Mouse (Mus musculus): ENCODE data around the gene Rpl3. TPM values are rescaled to one million over a fixed set of nuclear protein-coding genes. Genes with fewer than 3 reads are reported as not detected.

Rpl3 gene
- polyA plus RNA-seq, 1 experiment from 2014 or later = 733 TPM

DNA sequence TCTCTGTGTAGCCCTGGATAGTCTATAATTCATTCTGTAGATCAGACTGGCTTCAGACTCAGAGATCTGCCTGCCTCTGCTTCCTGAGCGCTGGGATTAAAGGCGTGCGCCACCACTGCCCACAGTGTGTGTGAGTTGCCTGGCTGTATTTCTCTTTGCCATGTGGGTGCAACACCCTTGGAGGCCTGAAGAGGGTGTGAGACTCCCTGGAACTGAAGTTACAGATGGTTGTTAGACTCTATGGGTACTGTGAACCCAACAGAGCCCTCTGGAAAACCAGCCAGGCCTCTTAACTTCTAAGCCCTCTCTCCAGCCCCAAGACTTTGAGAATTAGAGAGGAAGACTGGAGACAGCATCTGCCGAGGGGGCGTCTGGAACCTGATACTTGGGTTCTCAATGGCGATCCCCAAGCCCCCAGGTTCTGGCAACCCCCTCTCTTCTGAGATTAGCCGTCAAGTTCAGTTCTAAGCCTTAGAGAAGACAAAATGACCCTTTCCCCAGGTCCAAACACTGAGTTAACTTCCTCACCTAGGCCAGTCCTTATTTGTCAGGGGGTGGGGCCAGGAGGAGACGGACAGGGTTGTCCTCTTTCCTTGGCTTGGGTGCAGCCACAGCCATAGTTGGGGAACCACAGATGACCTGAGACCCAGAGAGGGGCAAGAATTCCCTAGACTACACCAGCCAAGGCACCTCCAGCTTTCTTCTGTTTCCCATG is 31.2 kb downstream of the Rpl3 start:
- 92% methylated on average over 8 of the region's 8 CpGs for WGBS
- H3K27ac ChIP-seq = no peak overlapping the region
- no peak for ATAC-seq
- no peaks in the 10 kb centered on the region for H3K36me3 ChIP-seq (ENCODE audit: poor library complexity, severe bottlenecking)
- H3K9ac ChIP-seq = no peak overlapping the region
- no peaks in the 10 kb centered on the region for H3K9me3 ChIP-seq (replicated peaks)
- H3K4me1 ChIP-seq = no peaks in the 10 kb centered on the region
- no peak overlapping the region for H3K4me3 ChIP-seq
- H3K27me3 ChIP-seq = no peaks in the 10 kb centered on the region; the same call in 1 of the 2 replicates
- no peak overlapping the region for H3K4me2 ChIP-seq

DNA sequence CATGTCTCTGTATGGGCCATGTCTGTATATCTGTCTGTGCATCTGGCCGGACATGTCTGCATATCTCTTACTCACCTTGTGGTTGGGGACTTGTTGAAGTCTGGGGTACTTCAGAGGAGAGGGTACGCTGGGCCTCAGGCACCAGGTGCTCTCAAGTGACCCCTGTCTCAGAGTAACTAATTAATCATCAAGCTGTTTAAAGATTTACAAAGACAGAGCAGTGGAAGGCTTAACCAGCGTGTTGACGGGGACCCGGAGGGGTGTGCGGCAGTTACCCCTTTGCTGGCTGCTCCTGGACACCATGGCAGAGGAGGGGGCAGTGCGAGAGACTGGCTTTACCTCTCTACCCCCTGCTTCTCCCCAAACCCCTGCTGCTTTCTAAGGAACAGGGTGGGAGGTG is 32.1 kb downstream of the Rpl3 start:
- no peaks in the 10 kb centered on the region for H3K36me3 ChIP-seq (ENCODE audit: poor library complexity, severe bottlenecking)
- H3K27me3 ChIP-seq = no peaks in the 10 kb centered on the region
- H3K9me3 ChIP-seq (replicated peaks) = no peaks in the 10 kb centered on the region
- no peak for ATAC-seq
- H3K4me1 ChIP-seq = no peaks in the 10 kb centered on the region
- no peak overlapping the region for H3K9ac ChIP-seq
- no peak overlapping the region for H3K4me2 ChIP-seq
- H3K4me3 ChIP-seq = no peak overlapping the region
- H3K27ac ChIP-seq = no peak overlapping the region
- WGBS = 79% methylated on average over 7 of the region's 7 CpGs

DNA sequence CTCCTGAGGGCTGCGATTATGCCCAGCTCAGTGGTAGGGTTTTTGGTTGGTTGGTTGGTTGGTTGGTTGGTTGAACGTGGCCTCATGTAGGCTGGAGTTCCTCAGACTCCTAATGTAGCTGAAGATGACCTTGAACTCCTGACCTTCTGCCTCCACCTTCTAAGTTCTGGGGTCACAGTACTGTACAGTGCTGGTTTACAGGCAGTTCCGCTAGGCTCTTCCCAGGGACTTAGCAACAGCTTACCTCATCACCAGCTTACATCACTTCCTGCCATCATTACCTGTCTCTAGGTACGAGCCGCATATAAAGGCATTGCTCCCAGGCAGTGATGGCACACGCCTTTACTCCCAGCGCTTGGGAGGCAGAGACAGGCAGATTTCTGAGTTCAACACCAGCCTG is 33.5 kb downstream of the Rpl3 start:
- Histone ChIP-seq H3K4me3 (no peak overlapping the region), H3K9ac (no peak overlapping the region), H3K9me3 (replicated peaks) (no peaks in the 10 kb centered on the region), H3K4me1 (no peaks in the 10 kb centered on the region), H3K27me3 (no peaks in the 10 kb centered on the region), H3K36me3 (ENCODE audit: poor library complexity, severe bottlenecking) (no peaks in the 10 kb centered on the region), H3K27ac (no peak overlapping the region), H3K4me2 (no peak overlapping the region)
- WGBS = 88% methylated on average over 7 of the region's 7 CpGs
- ATAC-seq = no peak

DNA sequence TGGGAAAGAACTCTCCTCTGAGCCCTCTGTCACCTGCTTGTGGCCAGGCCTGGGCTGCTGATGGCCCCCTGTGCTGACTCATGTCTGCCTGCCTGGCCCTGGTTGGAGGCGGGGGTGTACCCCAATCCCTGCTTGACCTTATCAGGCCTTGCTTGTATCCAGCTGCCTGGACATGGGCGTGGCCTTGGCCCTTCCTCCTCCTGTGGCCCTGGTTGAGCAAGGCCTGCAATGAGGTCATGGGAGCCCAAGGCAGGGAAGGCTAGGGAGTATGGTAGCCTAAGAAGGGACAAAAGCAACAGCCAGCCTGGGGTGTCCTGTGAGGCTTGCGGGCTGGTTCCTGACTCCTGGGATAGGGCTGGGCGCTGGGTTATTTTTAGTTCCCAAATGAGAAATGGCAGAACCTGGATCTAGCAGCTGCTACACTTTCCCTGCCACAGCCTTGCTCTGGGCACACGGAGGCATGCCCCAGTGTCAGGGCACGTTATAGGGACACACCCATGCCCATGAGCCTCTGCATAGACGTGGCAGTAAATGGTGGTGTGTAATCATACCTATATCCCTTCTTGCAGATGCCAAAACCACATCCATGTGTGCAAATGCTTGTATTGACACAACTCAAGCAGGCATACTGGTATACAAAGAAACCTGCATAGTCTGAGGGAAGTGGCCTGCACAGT is 37.5 kb downstream of the Rpl3 start:
- Histone ChIP-seq H3K4me2 (no peak overlapping the region), H3K27me3 (no peaks in the 10 kb centered on the region), H3K4me1 (no peaks in the 10 kb centered on the region), H3K4me3 (no peak overlapping the region), H3K27ac (no peak overlapping the region), H3K36me3 (ENCODE audit: poor library complexity, severe bottlenecking) (no peaks in the 10 kb centered on the region), H3K9ac (no peak overlapping the region), H3K9me3 (replicated peaks) (no peaks in the 10 kb centered on the region)
- no peak for ATAC-seq
- WGBS = 89% methylated on average over 7 of the region's 7 CpGs

DNA sequence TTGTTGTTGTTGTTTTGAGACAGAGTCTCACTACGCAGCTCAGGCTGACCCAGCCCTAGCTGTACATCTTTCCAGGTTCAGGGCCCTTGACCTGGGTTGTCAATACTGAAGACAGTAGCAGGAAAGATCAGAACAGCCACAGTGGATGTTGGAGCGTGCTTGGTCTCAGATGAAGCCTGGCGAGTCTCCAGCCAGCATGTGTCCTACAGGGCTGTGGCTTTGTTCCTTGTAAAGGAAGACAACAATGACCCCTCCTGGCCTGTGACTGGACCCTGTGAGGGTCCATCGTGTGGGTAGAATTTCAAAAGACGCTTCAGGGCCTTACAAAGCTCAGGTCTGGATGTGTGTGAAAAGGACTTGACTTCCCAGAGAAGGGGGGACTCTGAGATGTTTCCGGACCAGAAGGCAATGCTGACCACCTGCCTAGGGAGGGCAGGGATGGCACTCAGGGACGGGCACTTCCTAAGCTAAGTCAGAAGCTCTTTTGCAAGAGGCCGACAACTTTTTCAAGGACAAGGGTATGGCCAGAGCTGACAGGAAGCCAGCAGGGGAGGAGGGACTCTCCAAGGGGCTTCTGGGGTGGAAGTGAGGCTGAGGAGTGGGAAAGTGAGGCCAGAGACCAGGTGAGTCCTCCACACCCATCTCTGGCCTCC is 38.2 kb downstream of the Rpl3 start:
- no peaks in the 10 kb centered on the region for H3K9me3 ChIP-seq (replicated peaks)
- no peaks in the 10 kb centered on the region for H3K4me1 ChIP-seq
- WGBS = 63% methylated on average over 8 of the region's 8 CpGs
- H3K27me3 ChIP-seq = no peaks in the 10 kb centered on the region
- H3K4me3 ChIP-seq = no peak overlapping the region
- no peak overlapping the region for H3K9ac ChIP-seq
- no peak overlapping the region for H3K4me2 ChIP-seq
- H3K27ac ChIP-seq = no peak overlapping the region
- no peak for ATAC-seq
- H3K36me3 ChIP-seq (ENCODE audit: poor library complexity, severe bottlenecking) = no peaks in the 10 kb centered on the region

DNA sequence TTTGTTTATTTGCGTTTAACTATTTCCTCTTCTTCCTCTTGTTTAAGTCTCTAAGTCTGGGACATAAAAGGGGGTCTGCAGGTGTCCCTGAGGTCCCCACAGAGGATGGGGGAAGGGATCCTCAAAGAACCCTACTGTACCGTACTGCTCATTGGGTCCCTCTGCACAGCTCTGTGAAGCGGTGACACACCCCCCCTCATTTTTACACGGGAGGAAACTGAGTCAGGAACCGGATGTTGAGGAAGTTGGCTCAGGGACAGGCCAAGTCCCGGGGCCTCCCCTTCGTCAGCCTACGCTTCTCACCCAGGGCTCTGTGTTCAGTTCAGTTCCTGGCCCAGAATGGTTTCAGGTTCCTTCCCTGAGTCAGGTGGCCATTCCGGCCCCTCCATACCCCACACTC is 39.9 kb downstream of the Rpl3 start:
- no peak overlapping the region for H3K9ac ChIP-seq
- no peak for ATAC-seq
- H3K4me1 ChIP-seq = no peaks in the 10 kb centered on the region
- WGBS = 87% methylated on average over 9 of the region's 9 CpGs
- H3K9me3 ChIP-seq (replicated peaks) = no peaks in the 10 kb centered on the region
- no peak overlapping the region for H3K4me2 ChIP-seq
- no peak overlapping the region for H3K27ac ChIP-seq
- no peaks in the 10 kb centered on the region for H3K36me3 ChIP-seq (ENCODE audit: poor library complexity, severe bottlenecking)
- no peak overlapping the region for H3K4me3 ChIP-seq
- H3K27me3 ChIP-seq = no peaks in the 10 kb centered on the region

DNA sequence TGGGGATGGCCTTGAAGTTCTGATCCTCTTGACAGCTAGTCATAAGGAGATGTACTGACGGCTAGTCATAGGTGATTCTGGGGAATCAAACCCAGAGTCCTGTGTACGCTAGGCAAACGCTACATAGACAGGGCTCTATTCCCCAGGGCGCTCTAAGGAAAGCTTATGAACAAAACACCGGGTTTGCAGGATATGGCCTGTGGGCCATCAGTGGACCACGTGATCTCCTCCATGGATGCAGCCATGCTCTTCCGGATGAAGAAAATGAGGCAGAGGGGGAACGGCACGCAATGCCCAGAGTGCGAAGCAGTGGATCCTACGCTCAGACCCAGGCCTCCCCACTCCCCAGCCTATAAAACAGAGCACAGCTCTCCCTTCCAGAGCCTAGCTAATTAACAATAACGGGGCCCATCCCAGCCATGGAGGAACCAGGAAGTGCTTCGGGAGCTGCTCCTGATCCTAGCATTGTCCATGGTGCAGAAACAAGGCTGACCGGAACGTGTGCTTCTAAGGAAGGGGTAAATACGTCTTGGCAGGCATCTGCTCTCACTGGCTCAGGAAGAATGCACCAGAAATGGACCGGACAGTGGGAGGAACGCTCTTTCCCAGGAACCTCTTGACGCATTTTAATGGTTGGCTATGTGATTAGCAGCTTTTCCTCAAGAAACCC is 40.4 kb downstream of the Rpl3 start:
- Histone ChIP-seq H3K27ac (no peak overlapping the region), H3K9me3 (replicated peaks) (no peaks in the 10 kb centered on the region), H3K36me3 (ENCODE audit: poor library complexity, severe bottlenecking) (no peaks in the 10 kb centered on the region), H3K27me3 (no peaks in the 10 kb centered on the region), H3K4me2 (no peak overlapping the region), H3K4me1 (no peaks in the 10 kb centered on the region), H3K9ac (no peak overlapping the region), H3K4me3 (no peak overlapping the region)
- WGBS = 80% methylated on average over 19 of the region's 19 CpGs
- no peak for ATAC-seq

DNA sequence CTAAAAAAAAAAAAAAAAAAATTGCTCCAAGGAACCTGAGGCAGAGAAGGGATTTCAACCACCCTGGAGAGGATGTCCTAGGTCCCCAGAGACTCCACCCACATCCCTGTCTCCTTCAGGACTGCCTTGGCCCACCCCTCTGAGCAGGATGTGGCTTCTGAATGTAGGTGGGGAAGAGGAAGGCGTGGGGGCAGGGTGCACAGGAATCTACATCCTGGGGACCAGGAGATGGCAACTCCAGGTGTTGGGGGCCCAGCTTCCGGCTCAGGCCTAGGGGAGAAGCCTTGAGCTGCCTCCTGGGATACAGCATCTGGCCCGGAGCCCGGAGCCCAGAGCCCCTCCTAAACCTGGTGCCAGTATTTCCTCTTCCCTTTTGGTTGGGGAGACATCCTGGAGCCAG is 41.6 kb downstream of the Rpl3 start:
- Histone ChIP-seq H3K36me3 (ENCODE audit: poor library complexity, severe bottlenecking) (no peaks in the 10 kb centered on the region), H3K27ac (no peak overlapping the region), H3K27me3 (no peaks in the 10 kb centered on the region), H3K9ac (no peak overlapping the region), H3K4me1 (no peaks in the 10 kb centered on the region), H3K4me3 (no peak overlapping the region), H3K9me3 (replicated peaks) (peaks cover 6% of the 10 kb centered on the region; the same call in 1 of the 2 replicates), H3K4me2 (no peak overlapping the region)
- ATAC-seq = no peak
- 81% methylated on average over 4 of the region's 4 CpGs for WGBS

DNA sequence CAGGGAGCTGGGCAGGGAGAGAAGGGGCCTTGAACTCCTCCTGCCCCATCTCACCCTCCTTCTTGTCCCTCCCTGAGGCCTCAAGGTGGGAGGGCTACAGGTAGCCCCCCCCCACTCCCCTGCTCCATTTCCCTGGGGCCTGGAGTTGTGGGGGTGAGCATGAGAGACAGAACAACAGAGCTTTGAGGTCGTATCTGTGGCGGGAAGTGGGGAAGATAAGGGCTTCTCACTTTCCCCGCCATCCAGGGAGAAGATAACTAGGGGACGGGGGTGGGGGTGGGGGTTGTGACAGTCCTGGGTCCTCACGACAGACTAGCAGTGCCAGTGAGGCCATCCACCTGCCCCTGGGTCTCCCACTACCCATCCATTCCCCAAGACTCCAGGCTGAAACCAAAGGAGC is 43.7 kb downstream of the Rpl3 start:
- H3K4me2 ChIP-seq = no peak overlapping the region
- peaks cover 6% of the 10 kb centered on the region; the same call in 1 of the 2 replicates for H3K9me3 ChIP-seq (replicated peaks)
- no peaks in the 10 kb centered on the region for H3K4me1 ChIP-seq
- no peak overlapping the region for H3K27ac ChIP-seq
- no peak for ATAC-seq
- 67% methylated on average over 5 of the region's 5 CpGs for WGBS
- no peaks in the 10 kb centered on the region for H3K36me3 ChIP-seq (ENCODE audit: poor library complexity, severe bottlenecking)
- H3K9ac ChIP-seq = no peak overlapping the region
- H3K27me3 ChIP-seq = no peaks in the 10 kb centered on the region
- no peak overlapping the region for H3K4me3 ChIP-seq

DNA sequence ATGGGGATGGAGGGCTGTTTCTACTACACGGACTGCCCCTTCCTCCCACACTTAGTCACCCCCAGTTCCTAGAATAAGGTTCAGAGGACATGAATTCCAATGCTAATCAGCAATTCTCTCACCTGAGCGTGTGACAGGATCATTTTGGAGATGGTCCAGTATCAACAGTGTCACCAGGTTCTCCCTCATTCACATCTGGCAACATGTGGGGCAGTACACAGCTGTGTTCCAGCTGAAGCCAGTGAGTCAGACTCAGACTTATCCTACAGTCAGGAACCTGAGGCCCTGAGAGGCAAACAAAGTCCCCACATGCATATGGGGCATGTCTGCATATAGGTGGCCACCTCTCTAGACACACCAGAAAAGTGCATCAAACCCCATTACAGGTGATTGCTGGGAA is 44.4 kb downstream of the Rpl3 start:
- Histone ChIP-seq H3K9ac (no peak overlapping the region), H3K9me3 (replicated peaks) (peaks cover 6% of the 10 kb centered on the region; the same call in 1 of the 2 replicates), H3K4me2 (no peak overlapping the region), H3K36me3 (ENCODE audit: poor library complexity, severe bottlenecking) (no peaks in the 10 kb centered on the region), H3K27ac (no peak overlapping the region), H3K4me3 (no peak overlapping the region), H3K4me1 (no peaks in the 10 kb centered on the region), H3K27me3 (no peaks in the 10 kb centered on the region)
- no peak for ATAC-seq
- WGBS = 83% methylated on average over 2 of the region's 2 CpGs

DNA sequence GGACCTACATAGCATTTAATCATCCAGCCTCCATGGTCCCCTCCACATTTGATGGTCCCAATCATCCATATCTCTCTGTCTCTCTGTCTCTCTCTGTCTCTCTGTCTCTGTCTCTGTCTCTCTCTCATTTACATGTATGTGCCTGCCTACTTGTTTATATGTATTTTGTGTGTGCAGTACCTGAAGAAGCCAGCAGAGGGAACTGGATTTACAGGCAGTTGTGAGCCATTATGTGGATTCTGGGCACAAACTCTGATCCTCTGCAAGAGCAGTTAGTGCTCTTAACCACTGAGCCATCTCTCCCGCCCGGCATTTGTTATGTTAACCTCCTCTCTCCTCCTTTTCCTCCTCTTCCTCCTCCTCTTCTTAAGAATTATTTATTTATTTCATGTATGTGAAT is 45.9 kb downstream of the Rpl3 start:
- peaks cover 6% of the 10 kb centered on the region; the same call in 1 of the 2 replicates for H3K9me3 ChIP-seq (replicated peaks)
- WGBS = 99% methylated on average over 2 of the region's 2 CpGs
- H3K27me3 ChIP-seq = no peaks in the 10 kb centered on the region
- H3K4me1 ChIP-seq = no peaks in the 10 kb centered on the region
- ATAC-seq = no peak
- no peak overlapping the region for H3K27ac ChIP-seq
- no peak overlapping the region for H3K4me2 ChIP-seq
- H3K36me3 ChIP-seq (ENCODE audit: poor library complexity, severe bottlenecking) = no peaks in the 10 kb centered on the region
- no peak overlapping the region for H3K9ac ChIP-seq
- H3K4me3 ChIP-seq = no peak overlapping the region

DNA sequence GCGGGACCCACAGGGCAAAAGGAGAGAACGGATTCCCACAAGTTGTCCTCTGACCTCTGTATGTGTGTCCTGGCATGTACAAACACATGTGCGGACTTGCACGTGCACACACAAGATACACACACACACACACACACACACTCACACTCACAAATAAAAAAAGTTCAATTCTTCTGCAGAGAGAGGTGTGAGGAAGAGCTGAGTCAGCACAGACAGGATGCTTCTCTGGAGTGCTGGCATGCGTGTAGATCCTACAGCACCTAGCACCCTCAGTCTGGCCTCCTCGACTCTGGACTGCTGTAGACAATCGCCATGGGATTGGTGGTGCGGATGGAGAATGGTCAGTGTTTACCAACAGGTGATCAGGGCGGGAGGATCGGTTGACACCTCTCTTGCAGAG is 47.4 kb downstream of the Rpl3 start:
- Histone ChIP-seq H3K36me3 (ENCODE audit: poor library complexity, severe bottlenecking) (no peaks in the 10 kb centered on the region), H3K9ac (no peak overlapping the region), H3K4me1 (no peaks in the 10 kb centered on the region), H3K4me3 (no peak overlapping the region), H3K27me3 (no peaks in the 10 kb centered on the region), H3K4me2 (no peak overlapping the region), H3K9me3 (replicated peaks) (peaks cover 6% of the 10 kb centered on the region; the same call in 1 of the 2 replicates), H3K27ac (no peak overlapping the region)
- no peak for ATAC-seq
- WGBS = 92% methylated on average over 10 of the region's 10 CpGs
